Mouse (Mus musculus) gonadal fat pad, adult 2 months (tissue): ENCODE measurements around the gene Olfr1106. TPM values are rescaled to one million over a fixed set of nuclear protein-coding genes. Genes with fewer than 3 reads are reported as not detected.

Source experiments
- DNase-seq: peaks from one replicate; pipeline ENCODE4 v3.0.0-alpha.2; 2012; ENCODE audit warnings: low read depth
- polyA plus RNA-seq: library from polyadenylated mRNA; depleted of rRNA; stranded (reverse); fragments of >200 nt; gene quantifications from 2 replicates; pipeline ENCODE4 v1.2.3, GENCODE M21; 2012; rRNA removed

Olfr1106 gene
- not detected in 2 replicates for polyA plus RNA-seq

GRCm38 (mm10) chr2:87052173-87052572 is at the start of gene Olfr1106:
Gene Olfr1106 (minus strand): TSS chr2:87052273.
- DNase-seq = no peak

GRCm38 (mm10) chr2:87095908-87096307 is 43.8 kb upstream of the Olfr1106 start, which contains the start of gene Olfr1109:
Gene Olfr1109 (minus strand): TSS chr2:87096008.
- DNase-seq = no peak

GRCm38 (mm10) chr2:87075717-87076116 is 23.6 kb upstream of the Olfr1106 start, which contains the start of gene Olfr1107:
Gene Olfr1107 (minus strand): TSS chr2:87075817.
- DNase-seq = no peak

GRCm38 (mm10) chr2:87036431-87036830 is 15.6 kb downstream of the Olfr1106 start, which contains the start of gene Olfr1105:
Gene Olfr1105 (minus strand): TSS chr2:87036531.
- DNase-seq = no peak

GRCm38 (mm10) chr2:87026980-87027379 is 25.1 kb downstream of the Olfr1106 start, which contains the start of gene Olfr1104:
Gene Olfr1104 (minus strand): TSS chr2:87027080.
- DNase-seq = no peak

- DNase-seq = no peak
Measured at GRCm38 (mm10) chr2:86998098-86998497, 54.0 kb downstream of the Olfr1106 start, which contains the start of gene Olfr1102. Gene Olfr1102 (plus strand): TSS chr2:86998398.

Other genes starting within 250 kb of the Olfr1106 start
- gene Olfr141, start 242.3 kb downstream of the Olfr1106 start, polyA plus RNA-seq = not detected in 2 replicates
- gene Olfr1094, start 227.6 kb downstream of the Olfr1106 start, polyA plus RNA-seq = not detected in 2 replicates
- not detected in 2 replicates for gene Olfr1095, start 200.6 kb downstream of the Olfr1106 start, polyA plus RNA-seq
- gene Gm13723, start 177.5 kb downstream of the Olfr1106 start, polyA plus RNA-seq = not detected in 2 replicates
- gene Olfr1097, start 160.1 kb downstream of the Olfr1106 start, polyA plus RNA-seq = not detected in 2 replicates
- not detected in 2 replicates for gene Olfr1098, start 127.7 kb downstream of the Olfr1106 start, polyA plus RNA-seq
- gene Olfr1099, start 91.6 kb downstream of the Olfr1106 start, polyA plus RNA-seq = not detected in 2 replicates
- gene Olfr1100, start 72.3 kb downstream of the Olfr1106 start, polyA plus RNA-seq = not detected in 2 replicates
- not detected in 2 replicates for gene Olfr1101, start 61.1 kb downstream of the Olfr1106 start, polyA plus RNA-seq
- gene Olfr1102, start 53.9 kb downstream of the Olfr1106 start, polyA plus RNA-seq = not detected in 2 replicates
- gene Olfr1104, start 25.2 kb downstream of the Olfr1106 start, polyA plus RNA-seq = not detected in 2 replicates
- not detected in 2 replicates for gene Olfr1105, start 15.7 kb downstream of the Olfr1106 start, polyA plus RNA-seq
- gene Olfr1107, start 23.5 kb upstream of the Olfr1106 start, polyA plus RNA-seq = not detected in 2 replicates
- not detected in 2 replicates for gene Olfr1109, start 43.7 kb upstream of the Olfr1106 start, polyA plus RNA-seq
- gene Olfr259, start 62.3 kb upstream of the Olfr1106 start, polyA plus RNA-seq = not detected in 2 replicates
- gene Olfr1110, start 88.0 kb upstream of the Olfr1106 start, polyA plus RNA-seq = not detected in 2 replicates
- gene Olfr1111, start 100.4 kb upstream of the Olfr1106 start, polyA plus RNA-seq = not detected in 2 replicates
- not detected in 2 replicates for gene Olfr1112, start 135.5 kb upstream of the Olfr1106 start, polyA plus RNA-seq
- gene Olfr1113, start 156.7 kb upstream of the Olfr1106 start, polyA plus RNA-seq = not detected in 2 replicates
- gene Olfr1115, start 195.7 kb upstream of the Olfr1106 start, polyA plus RNA-seq = not detected in 2 replicates
- not detected in 2 replicates for gene Olfr1116, start 215.3 kb upstream of the Olfr1106 start, polyA plus RNA-seq